Mouse (Mus musculus): ENCODE measurements at regions not wholly inside any gene's neighbourhood (a gene's known extent, or its start where the extent isn't known, plus 50 kb on each side); places are given as distances from the start of the nearest gene placed in this dataset.

GRCm38 (mm10) chr2:159032147-159032546 is 237.5 kb downstream of the Dhx35 start:
- no peak for DNase-seq

- DNase-seq = no peak
These were observed 245.3 kb downstream of the Dhx35 start for GRCm38 (mm10) chr2:159039916-159040315.

- no peak for DNase-seq
These were observed 258.9 kb downstream of the Dhx35 start for GRCm38 (mm10) chr2:159053534-159053933.

- peak; percentile 67 for DNase-seq
These were observed 259.3 kb downstream of the Dhx35 start for GRCm38 (mm10) chr2:159053936-159054335.

- DNase-seq = peak; percentile 70
These were observed 259.8 kb downstream of the Dhx35 start for GRCm38 (mm10) chr2:159054451-159054850.

GRCm38 (mm10) chr2:159055780-159056179 is 261.2 kb downstream of the Dhx35 start:
- DNase-seq = no peak

GRCm38 (mm10) chr2:159056960-159057359 is 262.4 kb downstream of the Dhx35 start:
- DNase-seq = no peak

- peak; percentile 78 for DNase-seq
These were observed 262.9 kb downstream of the Dhx35 start for GRCm38 (mm10) chr2:159057506-159057905.

- DNase-seq = no peak
These were observed 267.7 kb downstream of the Dhx35 start for GRCm38 (mm10) chr2:159062266-159062665.

GRCm38 (mm10) chr2:159062666-159063065 is 268.1 kb downstream of the Dhx35 start:
- no peak for DNase-seq

- DNase-seq = no peak
These were observed 269.9 kb downstream of the Dhx35 start for GRCm38 (mm10) chr2:159064403-159064970.

GRCm38 (mm10) chr2:159067506-159067905 is 272.9 kb downstream of the Dhx35 start:
- DNase-seq = no peak

GRCm38 (mm10) chr2:159068303-159069020 is 273.9 kb downstream of the Dhx35 start:
- no peak for DNase-seq

GRCm38 (mm10) chr2:159069180-159069579 is 274.6 kb downstream of the Dhx35 start:
- no peak for DNase-seq

GRCm38 (mm10) chr2:159072997-159073690 is 278.5 kb downstream of the Dhx35 start:
- DNase-seq = no peak

- DNase-seq = no peak
These were observed 285.2 kb downstream of the Dhx35 start for GRCm38 (mm10) chr2:159079836-159080235.

GRCm38 (mm10) chr2:159080784-159081544 is 286.4 kb downstream of the Dhx35 start:
- no peak for DNase-seq

- no peak for DNase-seq
These were observed 292.2 kb downstream of the Dhx35 start for GRCm38 (mm10) chr2:159086836-159087235.

GRCm38 (mm10) chr2:159088196-159088595 is 293.6 kb downstream of the Dhx35 start:
- DNase-seq = peak; percentile 66

- DNase-seq = no peak
These were observed 302.1 kb downstream of the Dhx35 start for GRCm38 (mm10) chr2:159096667-159097066.

GRCm38 (mm10) chr2:159134042-159134441 is 339.4 kb downstream of the Dhx35 start:
- DNase-seq = no peak

GRCm38 (mm10) chr2:159138603-159139002 is 344.0 kb downstream of the Dhx35 start:
- DNase-seq = no peak

GRCm38 (mm10) chr2:159145980-159146379 is 351.4 kb downstream of the Dhx35 start:
- DNase-seq = no peak
